Mouse (Mus musculus): ENCODE results near the gene Abcb8. TPM values are rescaled to one million over a fixed set of nuclear protein-coding genes. Genes with fewer than 3 reads are reported as not detected.

Abcb8 gene
- total and polyA plus RNA-seq, 2 experiments from 2014 or later, result 73.2 to 141 TPM

- H3K4me2 ChIP-seq (ENCODE audit: low read depth, low read length), result peak overlapping the region; percentile 77
- TF ChIP-seq CTCF (IDR thresholded peaks at IDR 0.05; ENCODE audit: low read depth), result no peak
- H3K9ac ChIP-seq (replicated peaks; ENCODE audit: low read depth, low read length), result peak overlapping the region; percentile 70
- peaks cover 24% of the 10 kb centered on the region for H3K4me1 ChIP-seq (ENCODE audit: control insufficient read depth, insufficient read depth)
- ATAC-seq (ENCODE audit: insufficient read depth, low read depth) (no peak; the same call in 1 of the 2 replicates), DNase-seq (ENCODE audit: low spot score) (peak; percentile 45)
- no peaks in the 10 kb centered on the region for H3K9me3 ChIP-seq (replicated peaks; ENCODE audit: control insufficient read depth, low read length)
- H3K4me3 ChIP-seq (ENCODE audit: low read depth, low read length), result peak overlapping the region; percentile 72
- no peaks in the 10 kb centered on the region for H3K27me3 ChIP-seq (ENCODE audit: control insufficient read depth, insufficient read depth, low read length)
- H3K36me3 ChIP-seq (replicated peaks; ENCODE audit: control insufficient read depth, insufficient read depth, low read length), result peaks cover 20% of the 10 kb centered on the region
- peak overlapping the region; percentile 96 for H3K27ac ChIP-seq (ENCODE audit: low read depth)
- 1% methylated on average over 22 of the region's 30 CpGs for WGBS
These were observed 32.1 kb downstream of the Abcb8 start for GRCm38 (mm10) chr5:24425421-24426036.

- no peaks in the 10 kb centered on the region for H3K27me3 ChIP-seq (ENCODE audit: control insufficient read depth, insufficient read depth, low read length)
- TF ChIP-seq EP300 (IDR thresholded peaks at IDR 0.05; ENCODE audit: low read depth) (no peak), CTCF (IDR thresholded peaks at IDR 0.05; ENCODE audit: low read depth) (no peak)
- peak overlapping the region; percentile 72 for H3K4me3 ChIP-seq (ENCODE audit: low read depth, low read length)
- peaks cover 22% of the 10 kb centered on the region for H3K36me3 ChIP-seq (replicated peaks; ENCODE audit: control insufficient read depth, insufficient read depth, low read length)
- peak overlapping the region; percentile 70 for H3K9ac ChIP-seq (replicated peaks; ENCODE audit: low read depth, low read length)
- peak overlapping the region; percentile 77 for H3K4me2 ChIP-seq (ENCODE audit: low read depth, low read length)
- peaks cover 24% of the 10 kb centered on the region for H3K4me1 ChIP-seq (ENCODE audit: control insufficient read depth, insufficient read depth)
- 12% methylated on average over 10 of the region's 10 CpGs for WGBS
- no peaks in the 10 kb centered on the region for H3K9me3 ChIP-seq (replicated peaks; ENCODE audit: control insufficient read depth, low read length)
- H3K27ac ChIP-seq (ENCODE audit: low read depth), result no peak overlapping the region
- DNase-seq (ENCODE audit: low spot score), result no peak
- no peak for ATAC-seq (ENCODE audit: insufficient read depth, low read depth)
These were observed 32.6 kb downstream of the Abcb8 start for GRCm38 (mm10) chr5:24426037-24426432.

GRCm38 (mm10) chr5:24426556-24427284 is 33.3 kb downstream of the Abcb8 start:
- Histone ChIP-seq H3K4me1 (ENCODE audit: control insufficient read depth, insufficient read depth) (peaks cover 24% of the 10 kb centered on the region), H3K27me3 (ENCODE audit: control insufficient read depth, insufficient read depth, low read length) (no peaks in the 10 kb centered on the region), H3K9me3 (replicated peaks; ENCODE audit: control insufficient read depth, low read length) (no peaks in the 10 kb centered on the region), H3K4me2 (ENCODE audit: low read depth, low read length) (peak overlapping the region; percentile 77), H3K27ac (ENCODE audit: low read depth) (no peak overlapping the region), H3K9ac (replicated peaks; ENCODE audit: low read depth, low read length) (no peak overlapping the region), H3K4me3 (ENCODE audit: low read depth, low read length) (peak overlapping the region; percentile 72; the same call in 1 of the 2 replicates), H3K36me3 (replicated peaks; ENCODE audit: control insufficient read depth, insufficient read depth, low read length) (peaks cover 29% of the 10 kb centered on the region)
- DNase-seq (ENCODE audit: low spot score), result peak; percentile 31
- TF ChIP-seq CTCF (IDR thresholded peaks at IDR 0.05; ENCODE audit: low read depth) (no peak), EP300 (IDR thresholded peaks at IDR 0.05; ENCODE audit: low read depth) (no peak)
- WGBS, result 26% methylated on average over 9 of the region's 9 CpGs
- no peak for ATAC-seq (ENCODE audit: insufficient read depth, low read depth)

GRCm38 (mm10) chr5:24427285-24427633 is 33.8 kb downstream of the Abcb8 start:
- H3K36me3 ChIP-seq (replicated peaks; ENCODE audit: control insufficient read depth, insufficient read depth, low read length), result peaks cover 34% of the 10 kb centered on the region
- ATAC-seq (ENCODE audit: insufficient read depth, low read depth) (no peak), DNase-seq (ENCODE audit: low spot score) (no peak)
- H3K27ac ChIP-seq (ENCODE audit: low read depth), result no peak overlapping the region
- no peaks in the 10 kb centered on the region for H3K27me3 ChIP-seq (ENCODE audit: control insufficient read depth, insufficient read depth, low read length)
- H3K9ac ChIP-seq (replicated peaks; ENCODE audit: low read depth, low read length), result no peak overlapping the region
- no peak overlapping the region for H3K4me3 ChIP-seq (ENCODE audit: low read depth, low read length)
- no peak overlapping the region for H3K4me2 ChIP-seq (ENCODE audit: low read depth, low read length)
- H3K4me1 ChIP-seq (ENCODE audit: control insufficient read depth, insufficient read depth), result peaks cover 24% of the 10 kb centered on the region
- TF ChIP-seq EP300 (IDR thresholded peaks at IDR 0.05; ENCODE audit: low read depth) (no peak), CTCF (IDR thresholded peaks at IDR 0.05; ENCODE audit: low read depth) (no peak)
- 53% methylated on average over 12 of the region's 12 CpGs for WGBS
- H3K9me3 ChIP-seq (replicated peaks; ENCODE audit: control insufficient read depth, low read length), result no peaks in the 10 kb centered on the region

GRCm38 (mm10) chr5:24427981-24428402 is 34.5 kb downstream of the Abcb8 start:
- TF ChIP-seq EP300 (IDR thresholded peaks at IDR 0.05; ENCODE audit: low read depth), result no peak
- TF ChIP-seq CTCF (IDR thresholded peaks at IDR 0.05; ENCODE audit: low read depth), result no peak
- Histone ChIP-seq H3K4me3 (ENCODE audit: low read depth, low read length) (no peak overlapping the region), H3K9me3 (replicated peaks; ENCODE audit: control insufficient read depth, low read length) (no peaks in the 10 kb centered on the region), H3K27me3 (ENCODE audit: control insufficient read depth, insufficient read depth, low read length) (no peaks in the 10 kb centered on the region), H3K36me3 (replicated peaks; ENCODE audit: control insufficient read depth, insufficient read depth, low read length) (peaks cover 42% of the 10 kb centered on the region), H3K4me1 (ENCODE audit: control insufficient read depth, insufficient read depth) (peaks cover 19% of the 10 kb centered on the region), H3K9ac (replicated peaks; ENCODE audit: low read depth, low read length) (no peak overlapping the region), H3K4me2 (ENCODE audit: low read depth, low read length) (no peak overlapping the region), H3K27ac (ENCODE audit: low read depth) (no peak overlapping the region)
- DNase-seq (ENCODE audit: low spot score) (no peak), ATAC-seq (ENCODE audit: insufficient read depth, low read depth) (no peak)
- 32% methylated on average over 15 of the region's 15 CpGs for WGBS
